Mouse (Mus musculus) activated CD4-positive, CD25-positive, alpha-beta regulatory T cell, adult 4 months (primary cell): Measurements from ENCODE around the gene Fam214b. TPM values are rescaled to one million over a fixed set of nuclear protein-coding genes. Genes with fewer than 3 reads are reported as not detected.
A peak's percentile ranks its signal among the peaks of the same experiment; 100 is the strongest.

Experiments
- ATAC-seq: one replicate; pipeline ENCODE4 v1.8.0; 2017
- polyA plus RNA-seq, 2 experiments: library from polyadenylated mRNA; unstranded; fragments of 100-300 nt; shearing (Covaris generic); gene quantifications; one replicate each; pipeline ENCODE4 v1.2.1; 2017

Gene Fam214b
- polyA plus RNA-seq, 2 experiments from 2014 or later: 2.9 to 4.0 TPM

DNA sequence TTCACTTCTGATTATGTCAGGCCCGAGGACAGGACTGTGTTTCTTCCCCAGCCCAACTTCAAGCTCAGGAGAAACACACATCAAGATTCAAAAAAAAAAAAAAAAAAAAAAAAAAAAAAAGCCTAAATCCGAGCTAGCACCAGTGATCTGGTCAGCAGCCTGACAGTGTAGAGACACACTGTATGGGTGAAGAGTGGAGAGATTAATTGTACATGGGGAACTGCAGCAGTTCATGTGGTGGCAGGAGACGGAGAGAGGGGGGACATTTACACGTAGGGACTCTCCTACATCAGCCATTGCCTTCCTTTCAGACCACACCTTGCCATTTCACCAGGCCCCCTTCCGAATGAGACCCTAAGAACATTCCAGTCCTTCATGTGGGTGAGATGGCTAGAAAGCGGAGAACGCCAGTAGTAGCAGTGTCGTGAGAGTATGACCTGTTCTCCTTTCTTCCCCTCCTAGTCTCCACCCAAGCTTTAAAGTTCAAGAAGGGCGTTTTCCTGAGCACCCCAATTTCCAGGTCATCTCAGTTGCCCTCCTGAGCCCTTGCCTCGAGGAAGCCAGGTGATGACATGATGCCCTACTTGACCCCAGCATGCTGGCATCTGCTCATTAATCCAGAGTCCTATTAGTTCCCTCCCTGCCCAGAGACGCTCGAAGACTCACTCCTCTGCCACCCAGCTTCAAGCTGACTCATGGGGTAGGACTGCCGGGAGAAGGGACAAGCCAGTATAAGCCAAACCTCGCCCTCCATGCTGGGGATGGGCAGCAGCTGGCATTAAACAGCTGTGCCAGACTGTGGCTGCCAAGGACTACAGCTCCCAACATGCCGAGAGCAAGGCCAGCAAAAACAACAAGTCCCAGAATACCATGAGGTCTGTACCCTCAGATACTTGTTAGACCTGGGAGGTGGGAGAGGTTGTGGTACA is 7.2 kb downstream of the Fam214b start:
- no peak for ATAC-seq

- ATAC-seq: no peak
Measured at GRCm38 (mm10) chr4:43037860-43038566, 8.0 kb downstream of the Fam214b start.

DNA sequence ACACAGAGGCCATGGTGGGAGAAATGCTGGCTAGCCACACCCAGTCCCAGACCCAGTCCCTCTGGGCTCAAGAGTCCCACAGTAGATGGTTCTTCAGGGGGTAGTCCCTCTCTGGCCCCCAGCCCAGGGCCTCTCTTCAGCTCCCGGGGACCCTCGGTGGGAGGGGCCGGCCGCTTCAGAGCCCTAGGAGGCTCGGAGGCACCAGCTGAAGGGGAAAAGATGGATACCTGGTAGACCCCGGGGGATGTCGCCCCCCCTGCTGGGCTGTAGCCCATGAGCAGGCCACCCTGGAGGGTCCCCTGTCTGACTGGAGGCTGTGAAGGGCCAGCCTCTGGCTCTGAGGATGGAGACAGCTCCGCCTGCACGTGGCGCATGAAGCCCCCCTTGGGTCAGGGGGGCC is 9.7 kb downstream of the Fam214b start:
- ATAC-seq: no peak

GRCm38 (mm10) chr4:43035851-43036250 is 10.2 kb downstream of the Fam214b start:
- no peak for ATAC-seq

GRCm38 (mm10) chr4:43033481-43033880 is 12.5 kb downstream of the Fam214b start:
- no peak for ATAC-seq

DNA sequence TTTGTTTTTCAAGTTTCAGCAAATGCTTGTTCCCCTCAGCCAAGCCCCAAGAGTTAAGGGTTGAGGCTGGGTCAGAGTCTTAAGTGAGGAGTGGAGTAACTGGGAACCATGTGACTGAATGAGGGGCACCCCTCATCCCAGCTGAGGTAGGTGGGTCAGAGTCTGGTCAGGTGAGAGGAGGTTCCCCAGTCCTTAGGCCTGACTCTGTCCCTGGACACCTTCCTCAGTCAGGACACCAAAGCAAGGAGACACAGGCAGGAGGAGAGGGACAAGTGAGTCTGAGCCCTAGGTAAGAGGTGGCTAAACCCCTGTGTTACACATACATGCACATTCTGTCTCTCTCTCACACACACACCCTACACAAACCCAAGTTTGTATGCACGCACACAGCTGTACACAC is 13.5 kb downstream of the Fam214b start:
- ATAC-seq: no peak

GRCm38 (mm10) chr4:43031237-43031995 is 14.6 kb downstream of the Fam214b start, which contains the start of gene Stoml2:
Stoml2 (minus strand) TSS chr4:43031710.
- peak; percentile 91 for ATAC-seq

GRCm38 (mm10) chr4:43030780-43031230 is 15.2 kb downstream of the Fam214b start:
- ATAC-seq: peak; percentile 41

DNA sequence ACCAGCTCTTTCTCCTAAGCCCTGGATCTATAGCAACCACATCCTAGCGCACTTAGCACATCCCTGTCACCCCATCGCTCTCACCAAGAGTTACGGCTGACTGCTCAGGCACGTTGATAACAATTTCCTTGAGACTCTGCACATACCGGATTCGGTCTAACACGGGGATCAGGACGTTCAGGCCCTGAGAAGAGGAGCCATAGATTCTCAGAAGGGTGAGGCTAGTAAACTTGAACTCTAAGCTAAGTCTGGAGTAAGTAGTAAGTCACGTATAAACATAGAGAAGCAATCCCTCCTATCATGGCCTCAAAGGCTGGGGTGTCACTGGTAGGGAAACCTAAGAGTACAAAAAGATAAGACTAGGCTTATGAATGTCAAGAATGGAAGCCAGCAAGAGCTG is 15.7 kb downstream of the Fam214b start:
- no peak for ATAC-seq

DNA sequence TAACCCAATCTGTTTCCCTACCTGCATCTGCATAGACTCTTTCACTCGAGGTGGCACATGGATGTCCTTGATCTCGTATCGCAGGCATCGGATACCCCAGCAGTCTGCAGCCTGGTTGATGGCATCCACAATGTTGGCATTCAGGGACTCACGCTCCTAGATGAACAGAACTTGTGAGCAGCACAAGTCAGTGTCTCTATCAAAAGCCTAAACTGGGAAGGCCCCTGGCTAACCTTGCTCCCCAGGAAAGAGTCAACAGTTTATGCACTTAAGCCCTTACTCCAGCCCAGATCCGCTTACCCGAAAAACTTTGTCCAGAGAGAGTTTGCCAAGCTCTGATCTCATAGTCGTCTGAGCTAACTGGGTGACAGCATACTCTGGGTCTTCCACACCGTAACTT is 16.3 kb downstream of the Fam214b start:
- no peak for ATAC-seq

DNA sequence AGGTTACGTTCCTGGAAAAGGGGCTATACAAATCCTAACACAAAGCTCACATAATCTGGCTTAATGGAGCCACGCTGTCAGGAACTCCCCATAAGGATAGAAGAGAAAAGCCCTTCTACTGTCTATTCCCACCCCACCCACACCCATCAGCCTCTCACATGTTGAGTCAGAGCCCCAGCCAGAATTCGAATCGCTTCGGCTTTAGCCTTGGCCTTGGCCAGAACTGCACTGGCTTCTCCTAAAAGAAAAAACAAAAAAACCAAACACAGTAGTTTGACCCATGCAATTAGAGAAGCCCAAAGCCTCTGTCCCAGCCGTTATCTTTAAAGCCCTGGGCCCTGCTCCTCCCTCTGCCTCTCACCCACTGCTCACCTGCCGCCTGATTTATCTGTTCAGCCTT is 16.9 kb downstream of the Fam214b start:
- ATAC-seq: no peak

GRCm38 (mm10) chr4:43025084-43025960 is 20.7 kb downstream of the Fam214b start, which contains the start of gene Pigo:
Pigo (minus strand) TSS chr4:43025819.
- ATAC-seq: peak; percentile 93

DNA sequence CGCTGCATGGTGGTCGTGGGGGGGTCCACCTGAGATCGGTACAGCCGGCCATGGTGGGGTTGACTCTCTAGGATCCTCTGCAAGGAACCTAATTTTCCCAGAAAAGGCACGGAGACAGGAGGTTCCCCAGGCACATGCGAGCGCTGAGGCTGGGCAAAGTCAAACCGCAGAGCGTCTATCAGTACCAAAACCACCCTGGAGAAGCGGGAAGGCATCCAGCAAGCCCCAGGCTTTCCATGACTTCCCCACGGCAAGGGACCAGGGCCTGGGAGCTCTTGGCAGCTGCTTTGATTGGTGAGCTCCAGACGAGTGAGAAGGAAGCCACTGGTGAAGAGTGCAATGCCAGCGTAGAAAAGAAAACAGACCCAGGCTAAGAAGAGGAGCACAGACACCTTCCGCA is 21.3 kb downstream of the Fam214b start:
- no peak for ATAC-seq

GRCm38 (mm10) chr4:43021341-43021740 is 24.7 kb downstream of the Fam214b start:
- no peak for ATAC-seq

GRCm38 (mm10) chr4:43020876-43021275 is 25.1 kb downstream of the Fam214b start:
- ATAC-seq: no peak

GRCm38 (mm10) chr4:43019641-43020465 is 26.2 kb downstream of the Fam214b start:
- ATAC-seq: no peak

DNA sequence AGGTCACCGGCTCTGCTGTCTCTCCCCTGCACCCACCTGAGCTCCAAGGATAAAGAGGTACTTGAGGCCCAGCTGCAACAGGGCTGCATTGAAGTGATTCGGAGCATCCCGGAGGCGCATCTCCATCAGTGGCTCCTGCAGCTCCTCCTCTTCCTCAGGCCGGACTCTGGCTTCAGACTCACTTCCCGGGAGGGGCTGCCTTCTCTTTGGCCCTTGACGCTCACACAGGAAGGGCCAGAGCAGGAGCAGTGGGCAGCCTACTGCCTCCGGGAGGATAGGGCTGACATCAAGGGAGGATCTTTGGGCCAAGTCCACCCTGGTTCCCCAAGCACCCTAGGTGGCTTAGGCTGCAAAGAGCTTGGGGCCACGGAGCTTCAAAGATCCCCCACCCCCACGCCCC is 26.8 kb downstream of the Fam214b start:
- ATAC-seq: no peak

DNA sequence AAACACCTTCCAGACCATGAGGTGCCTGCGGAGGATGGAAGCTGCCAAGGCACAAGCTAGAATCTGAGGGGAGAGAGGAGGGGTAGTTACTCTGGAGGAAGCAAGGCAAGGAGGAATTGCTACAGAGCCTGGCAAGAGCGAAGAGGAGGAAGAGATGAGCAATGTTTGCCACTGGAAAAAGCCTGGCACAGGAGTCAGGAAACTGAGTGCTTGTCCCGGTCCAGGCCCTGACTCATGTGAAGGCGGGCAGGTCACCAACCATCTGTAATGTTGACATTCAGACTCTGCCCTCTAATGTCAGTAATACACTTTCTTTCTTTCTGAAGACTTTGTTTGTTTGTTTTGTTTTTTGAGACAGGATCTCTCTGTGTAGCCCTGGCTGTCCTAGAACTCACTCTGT is 27.9 kb downstream of the Fam214b start:
- no peak for ATAC-seq

- no peak for ATAC-seq
Measured at GRCm38 (mm10) chr4:43012091-43012490, 33.9 kb downstream of the Fam214b start.

- ATAC-seq: peak; percentile 87
Measured at GRCm38 (mm10) chr4:43010161-43011038, 35.6 kb downstream of the Fam214b start, which contains the start of gene Fancg. Fancg (minus strand) TSS chr4:43010506.
